Mouse (Mus musculus): ENCODE results near the gene Tnfaip2. TPM values are rescaled to one million over a fixed set of nuclear protein-coding genes. Genes with fewer than 3 reads are reported as not detected.

Tnfaip2 gene
- polyA plus RNA-seq, 1 experiment = 4.7 TPM

- 0 out of 2 replicates have a peak, but pooled peaks cover 3% of the 10 kb centered on the region for H3K9me3 ChIP-seq (replicated peaks; ENCODE audit: control insufficient read depth, insufficient read depth, low read length, poor library complexity, severe bottlenecking)
- H3K27me3 ChIP-seq (ENCODE audit: control insufficient read depth, insufficient read depth, low read length, poor library complexity, severe bottlenecking) = no peaks in the 10 kb centered on the region
- H3K4me3 ChIP-seq (ENCODE audit: low read depth, low read length) = no peak overlapping the region
- H3K4me1 ChIP-seq (ENCODE audit: control insufficient read depth, insufficient read depth, low read length) = peaks cover 7% of the 10 kb centered on the region
- TF ChIP-seq CTCF (IDR thresholded peaks at IDR 0.05; ENCODE audit: low read depth, low read length) (no peak), POLR2A (IDR thresholded peaks at IDR 0.05; ENCODE audit: insufficient read depth, low read length) (no peak), EP300 (IDR thresholded peaks at IDR 0.05; ENCODE audit: insufficient read depth, low read depth, low read length) (no peak)
- H3K27ac ChIP-seq (ENCODE audit: insufficient read depth, low read length) = no peak overlapping the region
- no peaks in the 10 kb centered on the region for H3K36me3 ChIP-seq (ENCODE audit: control insufficient read depth, insufficient read depth, low read length, poor library complexity, severe bottlenecking)
- H3K9ac ChIP-seq (ENCODE audit: low read depth, poor library complexity, severe bottlenecking) = no peak overlapping the region
Observed at GRCm38 (mm10) chr12:111436170-111436569, 6.1 kb upstream of the Tnfaip2 start.

GRCm38 (mm10) chr12:111436640-111437039 is 5.6 kb upstream of the Tnfaip2 start:
- no peaks in the 10 kb centered on the region for H3K27me3 ChIP-seq (ENCODE audit: control insufficient read depth, insufficient read depth, low read length, poor library complexity, severe bottlenecking)
- H3K36me3 ChIP-seq (ENCODE audit: control insufficient read depth, insufficient read depth, low read length, poor library complexity, severe bottlenecking) = no peaks in the 10 kb centered on the region
- TF ChIP-seq EP300 (IDR thresholded peaks at IDR 0.05; ENCODE audit: insufficient read depth, low read depth, low read length) (no peak), CTCF (IDR thresholded peaks at IDR 0.05; ENCODE audit: low read depth, low read length) (no peak), POLR2A (IDR thresholded peaks at IDR 0.05; ENCODE audit: insufficient read depth, low read length) (no peak)
- H3K9me3 ChIP-seq (replicated peaks; ENCODE audit: control insufficient read depth, insufficient read depth, low read length, poor library complexity, severe bottlenecking) = 0 out of 2 replicates have a peak, but pooled peaks cover 3% of the 10 kb centered on the region
- no peak overlapping the region for H3K27ac ChIP-seq (ENCODE audit: insufficient read depth, low read length)
- H3K4me1 ChIP-seq (ENCODE audit: control insufficient read depth, insufficient read depth, low read length) = peaks cover 4% of the 10 kb centered on the region
- no peak overlapping the region for H3K4me3 ChIP-seq (ENCODE audit: low read depth, low read length)
- H3K9ac ChIP-seq (ENCODE audit: low read depth, poor library complexity, severe bottlenecking) = no peak overlapping the region

DNA sequence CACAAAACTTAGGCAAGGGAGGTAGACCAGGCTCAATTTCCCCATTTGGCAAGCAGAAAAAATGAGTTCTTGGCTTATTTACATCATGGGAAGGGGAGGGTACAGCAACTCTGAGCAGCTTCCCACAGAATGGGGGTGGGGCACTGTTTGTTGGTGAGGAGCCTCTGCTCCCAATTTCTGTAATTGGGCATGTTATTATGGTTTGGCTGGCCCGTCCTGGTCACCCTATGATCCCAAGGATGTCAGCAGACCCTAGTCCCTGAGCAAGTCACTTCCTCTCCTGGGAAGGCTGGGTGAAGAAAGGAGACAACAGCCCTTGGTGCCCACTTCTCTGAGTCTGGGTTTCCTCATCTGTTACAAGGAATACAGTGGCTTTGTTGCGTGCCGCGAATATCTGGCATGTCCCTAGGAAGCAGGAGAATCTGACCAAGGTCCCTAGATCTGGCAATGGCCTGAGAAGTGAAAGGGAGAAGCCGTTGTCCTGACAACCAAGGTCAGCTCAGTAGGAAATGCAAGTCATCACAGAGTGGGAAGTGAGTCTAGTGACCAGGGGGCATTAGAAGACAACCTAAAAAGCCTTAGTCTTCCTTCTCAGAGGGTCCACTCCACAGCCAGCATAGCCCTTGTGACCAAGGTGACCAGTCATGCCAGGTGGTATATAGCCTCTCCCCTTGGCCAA is 4.9 kb upstream of the Tnfaip2 start:
- Histone ChIP-seq H3K27ac (ENCODE audit: insufficient read depth, low read length) (no peak overlapping the region), H3K27me3 (ENCODE audit: control insufficient read depth, insufficient read depth, low read length, poor library complexity, severe bottlenecking) (no peaks in the 10 kb centered on the region), H3K9ac (ENCODE audit: low read depth, poor library complexity, severe bottlenecking) (no peak overlapping the region), H3K4me3 (ENCODE audit: low read depth, low read length) (no peak overlapping the region), H3K36me3 (ENCODE audit: control insufficient read depth, insufficient read depth, low read length, poor library complexity, severe bottlenecking) (no peaks in the 10 kb centered on the region), H3K9me3 (replicated peaks; ENCODE audit: control insufficient read depth, insufficient read depth, low read length, poor library complexity, severe bottlenecking) (0 out of 2 replicates have a peak, but pooled peaks cover 3% of the 10 kb centered on the region), H3K4me1 (ENCODE audit: control insufficient read depth, insufficient read depth, low read length) (peaks cover 4% of the 10 kb centered on the region)
- TF ChIP-seq EP300 (IDR thresholded peaks at IDR 0.05; ENCODE audit: insufficient read depth, low read depth, low read length) (no peak), CTCF (IDR thresholded peaks at IDR 0.05; ENCODE audit: low read depth, low read length) (no peak), POLR2A (IDR thresholded peaks at IDR 0.05; ENCODE audit: insufficient read depth, low read length) (no peak)

GRCm38 (mm10) chr12:111438850-111439249 is 3.4 kb upstream of the Tnfaip2 start:
- H3K4me1 ChIP-seq (ENCODE audit: control insufficient read depth, insufficient read depth, low read length) = no peaks in the 10 kb centered on the region
- H3K9me3 ChIP-seq (replicated peaks; ENCODE audit: control insufficient read depth, insufficient read depth, low read length, poor library complexity, severe bottlenecking) = 0 out of 2 replicates have a peak, but pooled peaks cover 3% of the 10 kb centered on the region
- no peak overlapping the region for H3K27ac ChIP-seq (ENCODE audit: insufficient read depth, low read length)
- no peak for TF ChIP-seq CTCF (IDR thresholded peaks at IDR 0.05; ENCODE audit: low read depth, low read length)
- no peak for TF ChIP-seq POLR2A (IDR thresholded peaks at IDR 0.05; ENCODE audit: insufficient read depth, low read length)
- TF ChIP-seq EP300 (IDR thresholded peaks at IDR 0.05; ENCODE audit: insufficient read depth, low read depth, low read length) = no peak
- no peaks in the 10 kb centered on the region; the same call in 1 of the 2 replicates for H3K27me3 ChIP-seq (ENCODE audit: control insufficient read depth, insufficient read depth, low read length, poor library complexity, severe bottlenecking)
- H3K4me3 ChIP-seq (ENCODE audit: low read depth, low read length) = no peak overlapping the region
- no peak overlapping the region for H3K9ac ChIP-seq (ENCODE audit: low read depth, poor library complexity, severe bottlenecking)
- H3K36me3 ChIP-seq (ENCODE audit: control insufficient read depth, insufficient read depth, low read length, poor library complexity, severe bottlenecking) = no peaks in the 10 kb centered on the region

DNA sequence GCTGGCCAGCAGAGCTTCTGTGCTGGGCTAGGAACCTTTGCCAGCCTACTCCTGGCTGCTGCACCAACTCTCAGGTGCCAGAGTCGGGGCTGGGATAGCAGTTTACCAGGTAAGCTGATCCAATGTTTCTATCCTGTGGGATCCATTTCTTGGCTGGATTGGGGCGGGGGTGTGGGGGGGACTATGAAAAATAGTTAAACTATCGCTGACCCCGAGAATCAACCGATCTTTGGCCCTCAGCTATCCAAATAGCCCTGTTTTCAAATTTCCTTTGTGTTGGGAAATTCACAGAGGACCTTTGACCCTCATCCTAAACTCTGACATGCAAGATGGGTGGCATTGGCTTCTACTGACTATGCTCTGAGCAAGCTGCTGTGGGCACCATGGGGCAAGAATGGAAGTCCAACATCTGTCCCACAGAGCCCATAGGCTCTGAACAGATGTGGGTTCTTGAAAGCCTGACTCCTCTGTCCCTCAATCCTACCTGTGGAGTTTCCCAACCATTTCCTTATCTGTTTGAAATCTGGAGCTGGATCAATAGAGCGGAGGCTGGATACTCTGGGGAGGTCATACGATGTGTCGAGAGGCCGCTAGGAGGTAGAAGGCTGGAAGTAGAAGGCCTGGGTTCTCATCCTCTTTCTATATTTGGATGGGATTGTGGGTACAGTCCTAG is 1.4 kb upstream of the Tnfaip2 start:
- no peaks in the 10 kb centered on the region for H3K4me1 ChIP-seq (ENCODE audit: control insufficient read depth, insufficient read depth, low read length)
- no peak overlapping the region for H3K4me3 ChIP-seq (ENCODE audit: low read depth, low read length)
- 0 out of 2 replicates have a peak, but pooled peaks cover 3% of the 10 kb centered on the region for H3K9me3 ChIP-seq (replicated peaks; ENCODE audit: control insufficient read depth, insufficient read depth, low read length, poor library complexity, severe bottlenecking)
- H3K27me3 ChIP-seq (ENCODE audit: control insufficient read depth, insufficient read depth, low read length, poor library complexity, severe bottlenecking) = no peaks in the 10 kb centered on the region; the same call in 1 of the 2 replicates
- H3K36me3 ChIP-seq (ENCODE audit: control insufficient read depth, insufficient read depth, low read length, poor library complexity, severe bottlenecking) = no peaks in the 10 kb centered on the region
- H3K27ac ChIP-seq (ENCODE audit: insufficient read depth, low read length) = no peak overlapping the region
- no peak overlapping the region for H3K9ac ChIP-seq (ENCODE audit: low read depth, poor library complexity, severe bottlenecking)
- TF ChIP-seq EP300 (IDR thresholded peaks at IDR 0.05; ENCODE audit: insufficient read depth, low read depth, low read length) (no peak), CTCF (IDR thresholded peaks at IDR 0.05; ENCODE audit: low read depth, low read length) (no peak), POLR2A (IDR thresholded peaks at IDR 0.05; ENCODE audit: insufficient read depth, low read length) (no peak)

GRCm38 (mm10) chr12:111441523-111441922 is 746 bp upstream of the Tnfaip2 start:
- Histone ChIP-seq H3K9ac (ENCODE audit: low read depth, poor library complexity, severe bottlenecking) (no peak overlapping the region), H3K36me3 (ENCODE audit: control insufficient read depth, insufficient read depth, low read length, poor library complexity, severe bottlenecking) (no peaks in the 10 kb centered on the region), H3K27ac (ENCODE audit: insufficient read depth, low read length) (no peak overlapping the region), H3K4me1 (ENCODE audit: control insufficient read depth, insufficient read depth, low read length) (no peaks in the 10 kb centered on the region), H3K27me3 (ENCODE audit: control insufficient read depth, insufficient read depth, low read length, poor library complexity, severe bottlenecking) (no peaks in the 10 kb centered on the region; the same call in 1 of the 2 replicates), H3K9me3 (replicated peaks; ENCODE audit: control insufficient read depth, insufficient read depth, low read length, poor library complexity, severe bottlenecking) (0 out of 2 replicates have a peak, but pooled peaks cover 3% of the 10 kb centered on the region), H3K4me3 (ENCODE audit: low read depth, low read length) (no peak overlapping the region)
- TF ChIP-seq CTCF (IDR thresholded peaks at IDR 0.05; ENCODE audit: low read depth, low read length) (no peak), POLR2A (IDR thresholded peaks at IDR 0.05; ENCODE audit: insufficient read depth, low read length) (no peak), EP300 (IDR thresholded peaks at IDR 0.05; ENCODE audit: insufficient read depth, low read depth, low read length) (no peak)
